Mouse (Mus musculus) gastrocnemius, adult 2 months (tissue): ENCODE data around the gene Pla2g4b. TPM values are rescaled to one million over a fixed set of nuclear protein-coding genes. Genes with fewer than 3 reads are reported as not detected.

Experiments
- DNase-seq: peaks from one replicate; pipeline ENCODE4 v3.0.0; 2022
- H3K27ac ChIP-seq: fragments of 200-600 bp; 2 replicates; pipeline ENCODE4 v1.8.1; 2022; ENCODE audit warnings: mild to moderate bottlenecking
- H3K4me3 ChIP-seq: fragments of 200-600 bp; 2 replicates; pipeline ENCODE4 v1.8.1; 2022; ENCODE audit warnings: mild to moderate bottlenecking, moderate library complexity
- CTCF ChIP-seq: fragments of 200-600 bp; IDR thresholded peaks from 2 replicates; pipeline ENCODE4 v1.8.1; 2022; ENCODE audit warnings: antibody characterized with exemption, mild to moderate bottlenecking, moderate library complexity
- intact Hi-C: fragments of 180-260 bp; cut with DNase I; formaldehyde crosslinking; loops from one replicate; pipeline ENCODE4 v1.15.1; 2025
- total RNA-seq, 2 experiments: library from RNA; stranded (reverse); gene quantifications; 2 replicates each; pipeline ENCODE4 v1.2.3; 2021

Gene Pla2g4b
- total RNA-seq, 2 experiments from 2014 or later: 0.99 to 1.7 TPM

DNA sequence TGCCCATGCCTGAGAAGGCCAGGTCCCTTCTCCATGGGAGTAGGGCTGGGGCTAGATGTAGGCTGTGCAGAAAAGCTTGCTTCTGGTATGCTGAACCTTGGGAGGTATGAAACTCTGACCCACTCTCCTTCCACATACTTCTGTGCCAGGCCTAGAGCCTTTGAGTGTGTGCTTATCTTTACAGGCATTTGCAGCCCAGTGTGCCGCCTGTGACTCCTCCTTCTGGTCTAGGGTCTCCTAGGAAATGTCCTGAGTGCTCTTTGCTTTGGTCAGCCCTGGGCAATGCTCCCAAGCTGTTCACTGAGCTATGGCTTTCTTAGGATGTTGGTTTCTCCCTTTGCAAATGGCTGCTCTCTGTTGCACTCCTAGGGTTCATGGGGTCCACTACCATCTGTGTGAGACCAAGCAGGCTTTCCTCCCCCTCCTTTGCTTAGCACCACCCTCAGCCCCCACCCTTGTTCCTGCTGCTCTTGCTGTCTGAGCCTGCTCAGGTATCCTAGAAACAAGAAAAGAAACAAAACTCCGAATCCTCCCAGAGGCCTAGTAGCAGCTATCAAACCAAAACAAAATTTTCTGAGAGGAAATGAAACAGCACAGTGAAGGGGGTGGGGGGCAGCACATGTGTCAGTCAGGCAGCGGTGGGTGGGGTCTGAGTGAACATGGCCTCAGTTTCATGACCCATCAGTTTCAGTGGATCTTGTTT, 32.2 kb upstream of the Pla2g4b start:
- no peak overlapping the region for H3K27ac ChIP-seq
- no peak for DNase-seq
- H3K4me3 ChIP-seq: no peak overlapping the region
- TF ChIP-seq CTCF: no peak
- intact Hi-C loops: loop anchor here (10.0 kb wide), 1 partner anchor 206 kb away; the partner anchor contains the start of gene Tyro3

- Histone ChIP-seq H3K27ac (no peak overlapping the region), H3K4me3 (no peak overlapping the region)
- no peak for DNase-seq
- no peak for TF ChIP-seq CTCF
- intact Hi-C loops: loop anchor here (10.0 kb wide), 1 partner anchor 207 kb away; the partner anchor contains the start of gene Tyro3
These were observed 31.3 kb upstream of the Pla2g4b start for GRCm38 (mm10) chr2:120001956-120002355.

GRCm38 (mm10) chr2:120003970-120004369, 29.2 kb upstream of the Pla2g4b start:
- no peak for DNase-seq
- intact Hi-C loops: loop anchor here (10.0 kb wide), 1 partner anchor 209 kb away; the partner anchor contains the start of gene Tyro3
- no peak overlapping the region for H3K27ac ChIP-seq
- H3K4me3 ChIP-seq: no peak overlapping the region
- TF ChIP-seq CTCF: no peak

DNA sequence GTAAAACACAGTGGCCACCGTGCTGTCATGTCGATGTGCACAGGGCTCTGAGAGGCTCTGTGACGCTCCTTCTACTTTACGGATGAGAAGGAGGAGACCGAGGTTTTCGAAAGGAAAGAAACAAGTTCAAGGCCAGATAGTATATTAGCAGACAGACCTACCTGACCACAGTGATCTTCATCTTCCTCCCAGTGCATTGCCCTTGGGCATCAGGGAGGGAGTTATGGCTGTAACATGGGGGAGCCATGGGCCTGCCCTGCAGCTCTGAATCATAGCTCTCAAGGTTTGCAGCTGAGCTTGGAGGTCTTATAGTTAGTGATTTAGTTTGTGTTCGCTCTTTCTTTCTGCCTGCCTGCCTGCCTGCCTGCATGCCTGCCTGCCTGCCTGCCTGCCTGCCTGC, 26.5 kb upstream of the Pla2g4b start:
- H3K27ac ChIP-seq: peak overlapping the region; percentile 35; the same call in 1 of the 2 replicates
- intact Hi-C loops: loop anchor here (10.0 kb wide), 1 partner anchor 212 kb away; the partner anchor contains the start of gene Tyro3
- no peak overlapping the region for H3K4me3 ChIP-seq
- DNase-seq: no peak
- TF ChIP-seq CTCF: no peak

GRCm38 (mm10) chr2:120007680-120008210, 25.5 kb upstream of the Pla2g4b start:
- DNase-seq: no peak
- no peak for TF ChIP-seq CTCF
- H3K27ac ChIP-seq: peak overlapping the region; percentile 48
- no peak overlapping the region for H3K4me3 ChIP-seq
- intact Hi-C loops: loop anchor here (10.0 kb wide), 1 partner anchor 213 kb away; the partner anchor contains the start of gene Tyro3

DNA sequence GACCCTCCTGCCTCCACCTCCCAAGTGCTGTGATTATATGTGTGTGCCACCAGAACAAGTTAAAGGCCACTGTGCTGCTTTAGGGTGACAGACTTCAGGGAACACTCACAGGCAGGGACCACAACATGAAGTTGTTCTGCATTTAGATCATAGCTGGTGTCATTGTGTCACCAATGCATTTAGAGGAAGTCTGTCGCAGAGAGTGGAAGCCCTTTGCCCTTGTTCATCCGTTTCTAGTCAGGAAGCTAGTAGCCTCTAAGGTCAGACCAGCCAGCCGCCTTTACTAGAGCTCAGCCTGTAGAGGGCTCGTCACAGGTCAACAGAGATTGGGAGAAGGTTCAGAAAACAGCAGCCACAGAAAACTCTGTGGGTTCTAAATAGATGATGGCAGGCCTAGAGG, 24.5 kb upstream of the Pla2g4b start:
- TF ChIP-seq CTCF: no peak
- Histone ChIP-seq H3K4me3 (no peak overlapping the region), H3K27ac (peak overlapping the region; percentile 16; the same call in 1 of the 2 replicates)
- DNase-seq: no peak
- intact Hi-C loops: loop anchor here (10.0 kb wide), 1 partner anchor 214 kb away; the partner anchor contains the start of gene Tyro3

DNA sequence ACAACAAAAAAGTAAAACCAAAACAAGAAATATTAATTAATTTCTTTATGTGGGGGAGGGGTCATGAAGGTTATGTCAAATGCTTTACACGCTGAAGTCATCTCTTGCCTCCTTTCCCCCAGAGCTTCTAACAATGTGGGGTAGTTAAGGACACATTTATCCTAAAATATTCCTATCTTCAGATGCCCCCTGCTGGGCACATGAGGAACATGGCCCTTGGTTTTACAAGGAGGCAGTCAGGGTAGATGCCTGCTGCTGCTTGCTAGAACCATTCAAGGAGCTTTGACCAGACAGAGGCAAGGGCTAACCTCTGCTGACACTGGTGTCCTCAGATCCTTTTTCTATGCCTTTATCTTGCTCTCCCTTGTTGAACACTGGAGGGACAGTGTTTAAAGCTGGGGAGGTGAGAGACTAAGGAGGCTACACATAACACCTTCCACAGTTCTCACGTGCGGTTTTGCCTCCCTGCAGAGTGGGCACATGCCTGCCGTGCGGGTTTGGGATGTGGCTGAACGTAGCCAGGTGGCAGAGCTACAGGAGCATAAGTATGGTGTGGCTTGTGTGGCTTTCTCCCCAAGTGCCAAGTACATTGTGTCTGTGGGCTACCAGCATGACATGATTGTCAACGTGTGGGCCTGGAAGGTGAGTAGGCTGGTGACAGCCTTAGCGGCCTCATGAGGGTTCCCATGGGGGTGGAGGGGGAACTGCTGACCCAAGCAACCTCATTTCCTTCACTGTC, 21.6 kb upstream of the Pla2g4b start:
- no peak overlapping the region for H3K4me3 ChIP-seq
- peak; percentile 68 for DNase-seq
- intact Hi-C loops: loop anchor here (1.0 kb wide), 1 partner anchor 39 kb away; the partner anchor contains the start of gene Mapkbp1
- TF ChIP-seq CTCF: peak; percentile 85
- no peak overlapping the region for H3K27ac ChIP-seq

DNA sequence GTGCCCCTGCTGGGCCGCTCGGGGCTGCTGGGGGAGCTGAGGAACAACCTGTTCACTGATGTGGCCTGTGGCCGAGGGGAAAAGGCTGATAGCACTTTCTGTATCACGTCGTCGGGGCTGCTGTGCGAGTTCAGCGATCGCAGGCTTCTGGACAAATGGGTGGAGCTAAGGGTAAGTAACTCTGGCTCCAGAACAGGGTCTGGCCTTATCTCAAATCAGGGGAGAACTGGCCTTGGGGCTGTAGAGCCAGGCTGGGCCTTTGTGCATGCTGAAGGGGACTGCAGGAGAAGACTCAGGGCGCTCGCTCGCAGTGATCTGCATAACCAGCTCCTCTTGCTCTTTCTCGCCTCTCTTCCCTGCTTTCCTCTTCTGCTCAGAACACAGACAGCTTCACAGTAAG, 20.3 kb upstream of the Pla2g4b start:
- DNase-seq: no peak
- no peak for TF ChIP-seq CTCF
- H3K4me3 ChIP-seq: no peak overlapping the region
- H3K27ac ChIP-seq: no peak overlapping the region
- intact Hi-C loops: no loop called here

GRCm38 (mm10) chr2:120013831-120014486, 19.3 kb upstream of the Pla2g4b start:
- no peak for TF ChIP-seq CTCF
- intact Hi-C loops: no loop called here
- no peak for DNase-seq
- Histone ChIP-seq H3K4me3 (no peak overlapping the region), H3K27ac (no peak overlapping the region)

GRCm38 (mm10) chr2:120015882-120016281, 17.3 kb upstream of the Pla2g4b start:
- DNase-seq: no peak
- Histone ChIP-seq H3K4me3 (no peak overlapping the region), H3K27ac (no peak overlapping the region)
- intact Hi-C loops: no loop called here
- TF ChIP-seq CTCF: no peak

DNA sequence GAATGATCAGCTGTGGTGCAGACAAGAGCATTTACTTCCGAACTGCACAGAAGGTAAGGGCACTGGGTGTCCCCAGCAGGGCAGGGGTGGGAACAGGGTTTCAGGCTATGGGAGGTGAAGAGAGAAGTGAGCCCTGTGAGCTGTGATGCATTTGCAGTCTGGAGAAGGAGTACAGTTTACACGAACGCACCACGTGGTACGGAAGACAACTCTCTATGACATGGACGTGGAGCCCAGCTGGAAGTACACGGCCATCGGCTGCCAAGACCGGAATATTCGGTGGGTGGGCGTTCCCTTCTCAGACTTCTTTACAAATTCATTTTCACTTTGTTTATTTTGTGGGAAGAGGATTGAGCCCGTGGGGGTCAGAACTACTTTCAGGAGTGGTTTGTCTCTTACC, 15.6 kb upstream of the Pla2g4b start:
- H3K27ac ChIP-seq: no peak overlapping the region
- no peak for TF ChIP-seq CTCF
- intact Hi-C loops: no loop called here
- DNase-seq: no peak
- H3K4me3 ChIP-seq: no peak overlapping the region

- DNase-seq: no peak
- H3K27ac ChIP-seq: no peak overlapping the region
- intact Hi-C loops: no loop called here
These were observed 8.9 kb upstream of the Pla2g4b start for GRCm38 (mm10) chr2:120024337-120024736.

More at GRCm38 (mm10) chr2:120024337-120024736, 8.9 kb upstream of the Pla2g4b start:
- H3K4me3 ChIP-seq: no peak overlapping the region
- no peak for TF ChIP-seq CTCF
